Mouse (Mus musculus) erythroblast, embryonic 14.5 days (primary cell): ENCODE results near the gene R3hdm1. TPM values are rescaled to one million over a fixed set of nuclear protein-coding genes. Genes with fewer than 3 reads are reported as not detected.

Source experiments
- H3K27me3 ChIP-seq: 2 replicates; pipeline ENCODE4 v1.6.1; 2012; ENCODE audit warnings: inconsistent platforms; ENCODE audit not compliant: control insufficient read depth
- H3K36me3 ChIP-seq: 2 replicates; pipeline ENCODE4 v1.6.1; 2012; ENCODE audit warnings: mild to moderate bottlenecking, inconsistent platforms; ENCODE audit not compliant: control insufficient read depth
- H3K4me1 ChIP-seq: 2 replicates; pipeline ENCODE4 v1.6.1; 2012; ENCODE audit warnings: inconsistent platforms; ENCODE audit not compliant: control insufficient read depth
- H3K4me3 ChIP-seq: replicated peaks from 2 replicates; pipeline ENCODE3; 2012; ENCODE audit warnings: moderate library complexity, mild to moderate bottlenecking, inconsistent platforms
- H3K9me3 ChIP-seq: 2 replicates; pipeline ENCODE4 v1.6.1; 2012; ENCODE audit warnings: low read length, inconsistent platforms, mixed read lengths; ENCODE audit not compliant: control insufficient read depth
- GATA1 ChIP-seq: IDR thresholded peaks from 2 replicates; pipeline ENCODE4 v1.6.1; 2012; ENCODE audit warnings: low read length, inconsistent platforms, mixed read lengths
- TAL1 ChIP-seq: IDR thresholded peaks from 3 replicates; pipeline ENCODE4 v1.6.1; 2012; ENCODE audit warnings: low read length, inconsistent platforms, mixed read lengths
- polyA plus RNA-seq: library from polyadenylated mRNA; stranded (reverse); fragments of >175 nt; gene quantifications from 2 replicates; pipeline ENCODE4 v1.2.3, GENCODE M21; 2012

Gene R3hdm1
- polyA plus RNA-seq, 1 experiment, result 4.1 TPM

DNA sequence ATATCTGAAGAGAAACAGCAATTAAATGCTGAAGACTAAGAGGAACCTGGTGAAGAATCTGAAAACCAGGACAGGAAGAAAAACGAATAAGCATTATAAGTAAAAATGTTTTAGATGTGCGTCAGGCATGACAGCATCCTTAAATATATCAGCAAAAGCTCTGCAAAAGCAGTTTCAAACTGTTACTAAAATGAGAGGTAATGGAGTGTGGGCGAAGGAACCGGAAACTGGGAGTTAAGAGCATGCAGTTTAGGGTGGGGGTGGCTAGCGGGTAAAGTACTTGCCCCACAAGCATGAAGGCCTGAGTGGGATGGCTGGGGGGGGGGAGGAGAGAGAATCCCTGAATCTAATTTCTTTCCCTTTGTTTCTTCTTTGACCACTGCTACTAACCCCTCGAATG is 30.1 kb upstream of the R3hdm1 start:
- TF ChIP-seq TAL1, result no peak
- TF ChIP-seq GATA1, result no peak
- H3K36me3 ChIP-seq, result peaks cover 9% of the 10 kb centered on the region
- no peaks in the 10 kb centered on the region for H3K9me3 ChIP-seq
- H3K27me3 ChIP-seq, result no peaks in the 10 kb centered on the region
- peaks cover 10% of the 10 kb centered on the region for H3K4me1 ChIP-seq
- no peak overlapping the region for H3K4me3 ChIP-seq

DNA sequence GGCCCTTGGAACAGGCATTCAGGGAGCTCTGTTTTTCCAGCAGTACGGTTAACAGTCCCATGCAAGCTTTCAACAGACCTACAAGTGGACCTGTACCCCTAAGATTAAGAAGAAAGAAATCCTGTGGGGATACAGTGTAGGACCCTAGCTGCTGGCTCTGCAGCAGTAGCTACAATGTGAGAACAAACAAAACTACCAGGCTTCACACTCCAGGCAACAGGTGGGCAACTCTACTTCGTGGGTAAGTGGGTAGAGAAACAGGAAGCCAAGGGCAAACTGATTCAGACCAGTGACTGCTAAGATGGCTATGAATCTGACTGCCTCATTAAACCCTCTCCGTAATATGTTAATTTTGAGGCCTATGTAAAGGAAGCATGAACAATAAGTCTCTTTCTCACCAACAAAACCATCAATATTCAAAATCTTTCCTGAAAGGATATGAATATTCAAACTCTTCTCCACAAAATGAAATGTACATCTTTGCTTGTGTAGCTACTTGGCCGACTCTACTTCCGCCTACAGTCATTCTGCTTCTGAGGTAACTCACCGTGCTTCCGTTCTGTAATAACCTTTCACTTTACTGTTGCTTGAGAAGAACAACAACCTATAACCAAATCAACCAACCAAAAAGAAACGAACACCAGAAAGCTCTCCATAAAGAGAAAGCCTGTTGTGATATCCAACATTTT is 26.2 kb upstream of the R3hdm1 start:
- no peak for TF ChIP-seq GATA1
- no peak for TF ChIP-seq TAL1

DNA sequence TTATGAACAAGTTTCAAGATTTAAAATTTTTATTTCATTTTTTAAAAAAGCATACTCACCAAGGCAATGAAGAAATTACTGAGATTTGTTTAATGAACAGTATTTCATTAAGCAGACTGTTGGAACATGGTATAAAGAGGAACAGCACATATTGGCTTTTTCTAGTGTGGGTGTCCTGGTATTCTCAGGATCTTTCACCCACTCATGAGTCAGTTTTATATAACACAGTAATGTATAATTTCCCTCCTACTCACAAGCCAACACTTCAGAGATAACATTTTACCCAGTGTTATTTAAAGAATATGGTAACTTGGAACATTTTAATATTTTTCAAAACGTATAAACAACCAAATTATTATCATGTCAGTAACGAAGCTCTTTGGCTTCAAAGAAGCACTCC is 25.3 kb upstream of the R3hdm1 start:
- H3K4me1 ChIP-seq, result no peaks in the 10 kb centered on the region; the same call in 1 of the 2 replicates
- no peaks in the 10 kb centered on the region for H3K27me3 ChIP-seq
- H3K4me3 ChIP-seq, result no peak overlapping the region
- H3K9me3 ChIP-seq, result no peaks in the 10 kb centered on the region
- peaks cover 20% of the 10 kb centered on the region for H3K36me3 ChIP-seq
- TF ChIP-seq GATA1 (no peak), TAL1 (no peak)

More for the DNA sequence above, 26.2 kb upstream of the R3hdm1 start:
- H3K36me3 ChIP-seq, result peaks cover 16% of the 10 kb centered on the region
- H3K4me1 ChIP-seq, result no peaks in the 10 kb centered on the region; the same call in 1 of the 2 replicates
- H3K4me3 ChIP-seq, result no peak overlapping the region
- H3K27me3 ChIP-seq, result no peaks in the 10 kb centered on the region
- no peaks in the 10 kb centered on the region for H3K9me3 ChIP-seq

DNA sequence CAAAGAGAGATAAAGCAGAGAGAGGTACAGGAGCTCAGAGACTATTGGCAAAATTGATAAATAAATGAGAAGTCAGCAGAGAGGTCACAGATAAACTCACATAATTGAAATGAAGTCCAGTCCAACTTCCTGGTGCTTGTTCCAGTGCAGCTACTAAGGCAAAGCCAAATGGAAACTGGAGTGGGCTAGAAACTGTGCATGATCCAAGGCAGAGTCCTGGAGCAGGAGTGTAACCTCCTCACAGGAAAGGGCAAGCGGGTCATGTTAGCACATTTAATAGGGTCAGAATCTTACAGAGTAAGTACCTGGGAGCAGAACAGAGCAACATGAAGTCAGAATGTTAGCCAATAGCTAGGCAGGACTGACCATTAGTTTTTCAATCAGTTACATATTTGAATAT is 24.5 kb upstream of the R3hdm1 start:
- Histone ChIP-seq H3K9me3 (no peaks in the 10 kb centered on the region), H3K4me3 (no peak overlapping the region), H3K36me3 (peaks cover 27% of the 10 kb centered on the region), H3K4me1 (no peaks in the 10 kb centered on the region; the same call in none of the 2 replicates), H3K27me3 (no peaks in the 10 kb centered on the region)
- TF ChIP-seq GATA1 (no peak), TAL1 (no peak)

DNA sequence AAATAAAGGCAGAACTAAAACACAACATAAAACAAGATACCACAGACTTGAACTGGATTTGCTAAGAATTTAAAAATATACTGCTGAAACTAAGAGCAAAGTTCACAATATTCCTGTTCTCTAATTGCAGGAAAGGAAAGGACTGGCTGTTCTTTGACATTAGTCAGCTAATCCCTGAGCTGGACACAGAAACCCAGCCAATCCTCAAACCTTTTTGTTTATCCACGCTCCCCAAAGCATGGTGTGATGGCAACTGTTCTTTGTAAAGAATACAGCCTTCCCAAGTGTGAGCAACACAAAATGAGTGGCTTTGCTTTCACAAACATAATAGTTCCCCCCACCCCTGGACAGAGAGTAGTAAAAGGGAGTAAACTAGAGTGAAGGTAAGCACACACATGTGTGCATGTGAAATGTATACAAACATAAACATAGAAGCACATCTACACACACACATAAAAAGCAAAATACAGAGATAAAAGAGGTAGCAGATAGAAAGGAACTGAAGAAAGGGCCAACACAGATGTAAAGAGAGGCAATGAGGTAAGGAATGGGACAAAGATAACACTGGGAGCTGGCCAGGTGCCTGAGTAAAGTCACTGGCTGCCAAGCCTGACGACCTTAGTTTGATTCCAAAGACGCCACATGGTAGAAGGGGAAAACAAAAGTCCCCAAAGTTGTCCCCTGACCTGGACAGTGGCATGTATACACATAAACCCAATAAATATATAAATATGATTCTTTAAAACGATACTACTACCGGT is 22.0 kb upstream of the R3hdm1 start:
- H3K4me1 ChIP-seq, result no peaks in the 10 kb centered on the region; the same call in none of the 2 replicates
- H3K27me3 ChIP-seq, result no peaks in the 10 kb centered on the region
- no peak overlapping the region for H3K4me3 ChIP-seq
- no peak for TF ChIP-seq TAL1
- TF ChIP-seq GATA1, result no peak
- peaks cover 30% of the 10 kb centered on the region for H3K36me3 ChIP-seq
- H3K9me3 ChIP-seq, result no peaks in the 10 kb centered on the region

DNA sequence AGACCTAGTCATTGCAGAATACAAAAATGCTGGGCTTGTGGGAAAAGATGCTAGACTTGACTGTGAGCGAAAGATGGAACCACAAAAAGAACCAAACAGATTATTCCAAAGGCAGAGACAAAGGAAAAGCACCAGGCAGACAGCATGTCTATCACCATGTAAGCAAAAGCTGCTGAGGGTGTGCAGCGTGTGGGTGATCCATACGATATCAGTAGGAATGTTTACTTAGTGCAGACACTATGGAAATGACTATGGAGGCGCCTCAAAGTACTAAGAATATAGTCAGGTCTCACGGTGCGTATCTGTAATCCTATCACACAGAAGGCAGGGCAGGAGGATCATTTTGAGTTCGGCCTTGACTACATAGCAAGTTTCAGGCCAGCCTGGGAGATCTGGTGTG is 21.2 kb upstream of the R3hdm1 start:
- no peaks in the 10 kb centered on the region; the same call in none of the 2 replicates for H3K4me1 ChIP-seq
- H3K4me3 ChIP-seq, result no peak overlapping the region
- TF ChIP-seq GATA1 (no peak), TAL1 (no peak)
- no peaks in the 10 kb centered on the region for H3K9me3 ChIP-seq
- peaks cover 33% of the 10 kb centered on the region for H3K36me3 ChIP-seq
- no peaks in the 10 kb centered on the region for H3K27me3 ChIP-seq

DNA sequence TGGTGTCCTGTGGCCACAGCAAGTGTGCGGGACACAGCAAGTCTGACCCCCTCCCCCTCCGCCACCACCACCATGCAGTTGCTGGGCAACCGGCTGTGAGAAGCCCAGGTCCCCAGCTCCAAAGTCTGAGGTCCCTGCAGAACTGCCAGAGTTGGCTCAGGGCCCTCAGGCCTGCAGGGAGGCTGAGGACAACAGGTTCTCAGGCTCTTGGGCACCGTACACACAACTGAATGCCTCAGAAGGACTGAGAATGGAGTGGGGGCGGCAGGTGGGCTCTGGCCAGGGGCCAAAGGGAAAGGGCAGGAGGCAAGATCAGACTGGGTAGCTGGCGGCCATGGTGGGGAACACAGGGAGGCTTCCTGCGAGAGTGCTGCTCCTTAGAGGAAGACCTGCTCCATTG is 20.3 kb upstream of the R3hdm1 start:
- Histone ChIP-seq H3K9me3 (no peaks in the 10 kb centered on the region), H3K27me3 (no peaks in the 10 kb centered on the region), H3K36me3 (peaks cover 31% of the 10 kb centered on the region), H3K4me1 (no peaks in the 10 kb centered on the region; the same call in none of the 2 replicates), H3K4me3 (no peak overlapping the region)
- no peak for TF ChIP-seq TAL1
- TF ChIP-seq GATA1, result no peak

DNA sequence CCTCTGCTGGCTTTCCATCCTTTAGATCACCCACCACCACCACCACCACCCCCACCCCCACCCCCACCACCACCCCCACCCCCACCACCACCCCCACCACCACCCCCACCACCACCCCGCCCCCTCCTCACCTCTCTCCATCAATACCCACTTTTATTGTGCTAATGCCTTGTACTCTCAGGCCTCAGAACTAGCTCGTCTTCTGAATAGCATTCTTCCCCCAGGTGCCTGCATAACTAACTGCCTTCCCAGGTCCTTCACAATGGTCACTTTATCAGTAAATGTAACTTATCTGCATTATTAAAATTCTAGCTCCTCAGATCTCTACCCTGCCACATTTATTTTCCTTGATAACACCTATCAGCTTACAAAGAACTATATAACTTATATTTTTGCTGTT is 8.4 kb upstream of the R3hdm1 start:
- TF ChIP-seq GATA1, result no peak
- no peak for TF ChIP-seq TAL1
- H3K27me3 ChIP-seq, result no peaks in the 10 kb centered on the region

DNA sequence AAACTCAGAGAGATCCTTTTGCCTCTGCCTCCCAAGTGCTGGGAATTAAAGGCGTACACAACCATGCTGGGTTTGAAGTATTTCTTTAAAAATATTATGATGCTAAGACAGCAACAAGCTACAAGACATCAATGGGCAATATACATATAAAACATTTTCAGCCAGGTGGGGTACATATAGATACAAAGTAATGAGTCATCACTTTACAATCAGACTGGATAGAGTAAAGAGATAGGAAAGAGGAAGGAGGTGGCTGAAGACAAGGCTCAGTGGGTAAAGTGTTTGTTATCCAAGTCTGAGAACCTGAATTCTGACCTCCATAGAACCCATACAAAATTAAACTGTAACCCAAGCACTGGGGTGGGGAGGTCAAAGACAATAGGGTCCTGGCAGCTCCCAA is 4.8 kb upstream of the R3hdm1 start:
- TF ChIP-seq GATA1 (no peak), TAL1 (no peak)
- Histone ChIP-seq H3K27me3 (no peaks in the 10 kb centered on the region), H3K36me3 (peaks cover 7% of the 10 kb centered on the region), H3K4me3 (no peak overlapping the region), H3K9me3 (no peaks in the 10 kb centered on the region), H3K4me1 (peaks cover 32% of the 10 kb centered on the region)

More for the DNA sequence above, 8.4 kb upstream of the R3hdm1 start:
- H3K4me1 ChIP-seq, result peaks cover 12% of the 10 kb centered on the region
- H3K36me3 ChIP-seq, result peaks cover 22% of the 10 kb centered on the region
- H3K4me3 ChIP-seq, result no peak overlapping the region
- peaks cover 2% of the 10 kb centered on the region for H3K9me3 ChIP-seq

DNA sequence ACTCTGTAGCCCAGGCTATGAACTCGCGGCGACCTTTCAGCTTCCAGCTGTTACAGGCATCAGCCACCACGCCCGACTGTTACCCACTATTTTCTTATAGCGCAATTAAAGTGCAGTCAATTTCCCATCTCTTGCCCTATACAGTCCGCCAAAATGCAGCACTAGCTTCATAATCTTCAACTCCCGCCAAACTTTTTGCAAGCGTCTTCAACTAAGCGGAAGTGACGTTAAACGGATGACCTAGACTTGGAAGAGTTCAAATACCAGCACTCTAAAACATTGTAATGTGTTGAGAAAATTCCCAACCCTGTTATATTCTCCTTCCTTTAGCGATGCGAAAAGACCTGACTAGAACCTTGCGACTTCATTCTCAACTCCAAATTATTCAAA is 855 bp upstream of the R3hdm1 start:
- Histone ChIP-seq H3K36me3 (peaks cover 9% of the 10 kb centered on the region), H3K4me3 (peak overlapping the region; percentile 98), H3K4me1 (peaks cover 58% of the 10 kb centered on the region), H3K27me3 (no peaks in the 10 kb centered on the region), H3K9me3 (no peaks in the 10 kb centered on the region)
- TF ChIP-seq TAL1, result no peak
- no peak for TF ChIP-seq GATA1
